Mouse (Mus musculus) frontal cortex, adult (tissue): Measurements from ENCODE around the gene Ptov1.

Source experiments
- ATAC-seq: cut with Nextera tagmentation; 2 replicates; pipeline ENCODE4 v1.9.2; 2017; ENCODE audit warnings: mild to moderate bottlenecking, moderate library complexity, mixed read lengths; ENCODE audit not compliant: low TSS enrichment

Ptov1 gene

GRCm38 (mm10) chr7:44814952-44815553, 54.5 kb downstream of the Ptov1 start:
- no peak for ATAC-seq

- ATAC-seq: no peak
Observed at GRCm38 (mm10) chr7:44814423-44814822, 55.2 kb downstream of the Ptov1 start.

GRCm38 (mm10) chr7:44813985-44814384, 55.6 kb downstream of the Ptov1 start:
- no peak for ATAC-seq
